Mouse (Mus musculus) heart, adult 2 months (tissue): ENCODE data around the gene Pld1. TPM values are rescaled to one million over a fixed set of nuclear protein-coding genes. Genes with fewer than 3 reads are reported as not detected.

Source experiments
- DNase-seq, 2 experiments: peaks; one replicate each; pipeline ENCODE4 v3.0.0; 2021
- H3K27ac ChIP-seq: fragments of 200-600 bp; 2 replicates; pipeline ENCODE4 v1.8.1; 2022
- H3K27me3 ChIP-seq: fragments of 200-500 bp; 2 replicates; pipeline ENCODE4 v1.6.1; 2012; ENCODE audit warnings: mild to moderate bottlenecking, low read length, inconsistent platforms, mixed read lengths; ENCODE audit not compliant: control insufficient read depth, insufficient read depth
- H3K36me3 ChIP-seq: fragments of 200-500 bp; 2 replicates; pipeline ENCODE4 v1.6.1; 2012; ENCODE audit warnings: low read length, inconsistent platforms; ENCODE audit not compliant: control insufficient read depth, insufficient read depth
- H3K4me1 ChIP-seq: fragments of 200-500 bp; 2 replicates; pipeline ENCODE4 v1.6.1; 2011; ENCODE audit warnings: low read length; ENCODE audit not compliant: control insufficient read depth, insufficient read depth
- H3K4me3 ChIP-seq: fragments of 200-600 bp; 2 replicates; pipeline ENCODE4 v1.8.1; 2022
- H3K79me2 ChIP-seq: fragments of 200-500 bp; replicated peaks from 2 replicates; pipeline ENCODE4 v1.6.1; 2012; ENCODE audit warnings: mild to moderate bottlenecking, inconsistent platforms, low read length, moderate library complexity, mixed read lengths; ENCODE audit not compliant: control insufficient read depth, insufficient read depth
- H3K9ac ChIP-seq: fragments of 200-500 bp; 2 replicates; pipeline ENCODE4 v1.6.1; 2012; ENCODE audit warnings: low read depth, mild to moderate bottlenecking, control low read depth, inconsistent platforms, low read length, mixed read lengths
- CTCF ChIP-seq: fragments of 200-600 bp; IDR thresholded peaks from 2 replicates; pipeline ENCODE4 v1.8.1; 2022; ENCODE audit warnings: antibody characterized with exemption, mild to moderate bottlenecking, moderate library complexity
- EP300 ChIP-seq: fragments of 200-500 bp; IDR thresholded peaks from 2 replicates; pipeline ENCODE4 v1.6.1; 2011; ENCODE audit warnings: low read depth, low read length, control low read depth; ENCODE audit not compliant: insufficient read depth
- POLR2A ChIP-seq: fragments of 200-500 bp; IDR thresholded peaks from 2 replicates; pipeline ENCODE4 v1.6.1; 2011; ENCODE audit warnings: mild to moderate bottlenecking, low read depth, low read length, control low read depth; ENCODE audit not compliant: insufficient read depth
- WGBS: fragments of 180-500 bp; shearing (Covaris S2); methylation state at CpG from one replicate; pipeline ENCODE4 v1.1.7; 2018; 5-methylcytosine and 5-hydroxymethylcytosine counted together
- intact Hi-C: fragments of 180-260 bp; cut with DNase I; formaldehyde crosslinking; loops from one replicate; pipeline ENCODE4 v1.15.1; 2025
- polyA plus RNA-seq: library from polyadenylated mRNA; depleted of rRNA; stranded (reverse); fragments of >200 nt; gene quantifications from 2 replicates; pipeline ENCODE4 v1.2.3, GENCODE M21; 2012
- total RNA-seq, 2 experiments: library from RNA; stranded (reverse); gene quantifications; 2 replicates each; pipeline ENCODE4 v1.2.3; 2021

Gene Pld1
- total and polyA plus RNA-seq, 3 experiments, result 4.0 to 11.8 (median 11.4) TPM

DNA sequence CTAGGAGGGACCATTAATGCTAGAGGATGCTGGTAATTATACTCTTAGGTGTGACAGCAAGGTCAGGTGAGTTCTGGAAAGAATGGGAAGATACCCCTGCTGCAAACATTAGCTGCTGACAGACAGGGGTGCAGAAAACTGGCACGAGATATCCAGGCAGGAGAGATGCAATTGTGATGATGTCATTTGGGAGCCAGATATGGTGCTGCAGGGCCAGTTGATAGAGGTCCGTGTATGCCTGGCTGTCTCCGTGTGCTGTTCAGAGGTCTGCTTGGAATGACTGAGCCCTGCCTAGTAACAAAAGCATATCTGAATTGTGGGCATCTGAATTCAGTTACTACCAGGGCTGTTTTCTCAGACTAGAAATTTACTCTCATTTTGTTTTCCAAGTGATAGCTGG lies 144.7 kb downstream of the Pld1 start:
- Histone ChIP-seq H3K27ac (no peak overlapping the region), H3K9ac (no peak overlapping the region), H3K36me3 (no peaks in the 10 kb centered on the region; the same call in 1 of the 2 replicates), H3K79me2 (no peaks in the 10 kb centered on the region), H3K4me3 (no peak overlapping the region), H3K4me1 (peaks cover 3% of the 10 kb centered on the region), H3K27me3 (no peaks in the 10 kb centered on the region)
- WGBS, result 50% methylated on average over 3 of the region's 3 CpGs
- intact Hi-C loops, result no loop called here
- DNase-seq, result no peak
- no peak for TF ChIP-seq POLR2A
- TF ChIP-seq EP300, result no peak
- TF ChIP-seq CTCF, result no peak

DNA sequence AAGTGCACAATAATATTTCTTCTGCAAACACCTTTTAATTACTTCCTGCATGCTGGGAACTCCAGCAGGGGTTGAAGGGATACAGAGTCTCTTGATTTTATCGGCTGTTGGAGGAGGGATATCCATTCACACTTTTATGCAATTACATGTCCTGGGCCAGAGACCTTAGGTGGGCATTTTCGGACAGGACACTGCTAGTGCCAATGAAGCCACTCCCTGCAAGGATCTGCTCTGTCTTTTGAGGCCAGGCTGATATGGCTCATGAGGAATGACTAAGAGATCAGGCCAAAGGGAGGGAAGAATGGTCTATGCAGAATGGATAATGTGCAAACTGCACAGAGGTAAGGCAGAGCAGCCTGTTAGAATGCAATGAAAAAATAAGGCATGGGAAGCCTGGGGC lies 145.8 kb downstream of the Pld1 start:
- H3K36me3 ChIP-seq, result no peaks in the 10 kb centered on the region; the same call in 1 of the 2 replicates
- peaks cover 3% of the 10 kb centered on the region for H3K4me1 ChIP-seq
- no peak overlapping the region for H3K4me3 ChIP-seq
- H3K9ac ChIP-seq, result no peak overlapping the region
- no peaks in the 10 kb centered on the region for H3K27me3 ChIP-seq
- DNase-seq, result no peak
- H3K79me2 ChIP-seq, result no peaks in the 10 kb centered on the region
- 76% methylated on average over 2 of the region's 2 CpGs for WGBS
- no peak overlapping the region for H3K27ac ChIP-seq
- intact Hi-C loops, result no loop called here
- no peak for TF ChIP-seq POLR2A
- no peak for TF ChIP-seq EP300
- no peak for TF ChIP-seq CTCF

DNA sequence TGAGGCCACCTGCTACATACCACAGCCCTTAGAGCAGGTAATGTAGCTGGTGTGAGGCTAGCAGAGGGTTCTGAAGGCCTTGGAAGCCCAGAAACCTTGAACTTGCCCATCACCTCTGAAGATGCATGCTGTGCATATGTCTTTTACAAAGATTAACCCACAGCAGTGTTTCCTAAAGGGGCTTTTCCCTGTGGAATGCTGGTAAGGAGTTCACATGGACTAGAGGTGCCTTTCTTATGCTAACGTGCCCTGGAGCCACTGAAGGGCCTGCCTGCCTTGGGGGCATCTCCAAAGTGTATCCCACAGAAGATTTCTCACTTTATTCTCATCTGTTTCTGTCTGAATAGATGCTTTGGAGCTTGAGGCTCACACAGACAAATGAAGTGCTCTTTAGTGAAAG lies 152.8 kb downstream of the Pld1 start:
- H3K4me1 ChIP-seq, result peaks cover 1% of the 10 kb centered on the region; the same call in 1 of the 2 replicates
- no peak overlapping the region for H3K4me3 ChIP-seq
- H3K36me3 ChIP-seq, result no peaks in the 10 kb centered on the region; the same call in 1 of the 2 replicates
- TF ChIP-seq EP300 (no peak), CTCF (no peak), POLR2A (no peak)
- H3K79me2 ChIP-seq, result no peaks in the 10 kb centered on the region
- intact Hi-C loops, result no loop called here
- 100% methylated on average over 1 of the region's 1 CpGs for WGBS
- H3K27me3 ChIP-seq, result no peaks in the 10 kb centered on the region
- no peak overlapping the region for H3K9ac ChIP-seq
- no peak for DNase-seq
- H3K27ac ChIP-seq, result no peak overlapping the region

DNA sequence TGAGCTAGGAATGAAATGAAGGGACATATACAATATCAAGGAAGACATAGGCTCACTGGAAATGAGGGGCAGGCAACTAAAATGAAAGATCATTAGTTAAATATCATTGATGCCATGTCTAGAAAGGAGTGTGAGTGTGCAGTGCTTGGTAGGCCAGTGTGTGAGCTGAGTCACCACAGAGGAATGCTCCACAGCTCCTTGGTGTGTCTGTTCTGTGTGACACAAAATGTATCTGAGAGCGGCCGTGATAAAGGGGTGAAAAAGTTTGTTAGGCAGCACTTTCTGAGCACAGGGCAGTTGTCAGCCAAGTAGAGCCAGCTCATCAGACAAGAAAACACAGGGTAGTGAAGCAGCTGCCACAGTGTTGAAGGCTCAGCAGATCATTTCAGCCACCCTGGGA lies 153.2 kb downstream of the Pld1 start:
- H3K27ac ChIP-seq, result no peak overlapping the region
- no peak overlapping the region for H3K4me3 ChIP-seq
- no peak overlapping the region for H3K9ac ChIP-seq
- H3K36me3 ChIP-seq, result no peaks in the 10 kb centered on the region; the same call in 1 of the 2 replicates
- H3K79me2 ChIP-seq, result no peaks in the 10 kb centered on the region
- 60% methylated on average over 2 of the region's 2 CpGs for WGBS
- intact Hi-C loops, result no loop called here
- TF ChIP-seq POLR2A (no peak), CTCF (no peak), EP300 (no peak)
- H3K4me1 ChIP-seq, result peaks cover 1% of the 10 kb centered on the region; the same call in 1 of the 2 replicates
- no peak for DNase-seq
- H3K27me3 ChIP-seq, result no peaks in the 10 kb centered on the region

DNA sequence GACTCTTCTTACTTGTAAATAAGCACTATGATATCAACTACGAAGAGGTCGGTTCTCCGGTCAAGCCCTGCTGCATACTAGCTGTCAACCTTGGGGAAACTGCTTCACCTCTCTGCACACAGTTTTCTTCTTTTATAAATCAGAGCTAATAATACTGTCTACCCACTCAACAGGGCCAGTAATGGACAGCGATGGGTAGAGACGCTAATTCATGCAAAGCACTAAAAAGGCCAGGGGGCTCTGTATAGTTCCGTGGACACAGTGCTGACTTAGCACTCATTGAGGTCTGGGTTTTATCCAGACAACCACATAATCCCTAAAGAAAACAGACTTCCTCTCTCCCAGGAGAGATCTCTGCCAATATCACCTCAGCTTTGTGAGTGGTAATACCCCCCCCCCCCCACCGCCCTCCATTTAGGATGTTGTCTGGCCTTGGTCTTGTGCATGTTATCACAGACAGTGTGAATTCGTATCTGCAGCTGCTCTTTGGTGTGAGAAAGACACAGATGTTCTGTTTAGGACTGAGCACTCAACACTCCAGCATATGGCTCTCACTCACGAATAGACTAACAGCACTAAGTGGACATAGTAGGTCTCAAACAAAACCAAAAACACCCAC lies 155.3 kb downstream of the Pld1 start:
- TF ChIP-seq POLR2A (no peak), EP300 (no peak), CTCF (no peak)
- Histone ChIP-seq H3K36me3 (no peaks in the 10 kb centered on the region; the same call in 1 of the 2 replicates), H3K4me1 (peaks cover 1% of the 10 kb centered on the region; the same call in 1 of the 2 replicates), H3K27ac (no peak overlapping the region), H3K27me3 (no peaks in the 10 kb centered on the region), H3K79me2 (no peaks in the 10 kb centered on the region), H3K9ac (no peak overlapping the region), H3K4me3 (no peak overlapping the region)
- 81% methylated on average over 9 of the region's 9 CpGs for WGBS
- intact Hi-C loops, result no loop called here
- no peak for DNase-seq

DNA sequence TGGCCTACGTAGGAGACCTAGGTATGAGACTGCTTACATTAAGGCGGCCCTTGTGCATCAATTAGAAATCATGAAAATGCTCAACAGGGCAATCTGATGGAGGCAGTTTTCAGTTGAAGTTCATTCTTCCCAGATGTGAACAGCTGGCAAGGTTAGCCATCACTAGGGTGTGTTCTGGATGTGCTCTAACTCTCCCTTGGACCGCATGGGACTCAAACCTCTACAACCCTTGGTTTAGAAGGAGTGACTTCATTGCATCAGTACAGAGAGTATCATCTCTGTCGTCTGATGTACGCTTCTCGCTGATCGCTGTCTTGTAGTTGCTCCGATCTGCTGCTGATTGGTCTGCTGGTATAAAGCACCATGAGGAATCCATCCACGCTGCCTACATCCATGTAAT lies 157.0 kb downstream of the Pld1 start:
- intact Hi-C loops, result no loop called here
- no peaks in the 10 kb centered on the region for H3K27me3 ChIP-seq
- no peak overlapping the region for H3K9ac ChIP-seq
- 95% methylated on average over 9 of the region's 9 CpGs for WGBS
- peaks cover 1% of the 10 kb centered on the region; the same call in 1 of the 2 replicates for H3K4me1 ChIP-seq
- no peak for DNase-seq
- H3K27ac ChIP-seq, result no peak overlapping the region
- H3K36me3 ChIP-seq, result peaks cover 3% of the 10 kb centered on the region
- no peak overlapping the region for H3K4me3 ChIP-seq
- H3K79me2 ChIP-seq, result no peaks in the 10 kb centered on the region
- no peak for TF ChIP-seq EP300
- no peak for TF ChIP-seq POLR2A
- no peak for TF ChIP-seq CTCF
